Mouse (Mus musculus): ENCODE measurements at regions not wholly inside any gene's neighbourhood (a gene's known extent, or its start where the extent isn't known, plus 50 kb on each side); places are given as distances from the start of the nearest gene placed in this dataset.

DNA sequence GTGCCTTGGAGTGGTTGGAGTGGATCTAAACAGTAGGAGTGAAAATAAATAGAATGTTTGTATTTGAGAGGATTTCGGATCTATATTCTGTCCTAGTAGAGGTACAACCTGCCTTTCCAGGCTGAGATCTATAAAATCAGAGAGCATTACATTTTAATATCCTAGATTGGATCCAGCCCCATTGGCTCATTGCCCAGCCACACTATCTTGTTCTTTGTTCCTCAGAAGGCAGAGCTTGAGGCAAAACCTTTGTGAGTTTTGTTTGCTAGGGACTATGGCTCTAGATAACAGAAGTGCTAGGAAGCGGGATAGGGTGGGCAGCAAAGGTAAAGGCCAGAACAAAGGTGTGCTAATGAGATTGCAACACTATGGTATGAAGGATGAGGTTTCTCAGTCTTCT lies 78.7 kb upstream of the Cntln start:
- WGBS, result 71% methylated on average over 2 of the region's 2 CpGs
- H3K4me1 ChIP-seq (ENCODE audit: control insufficient read depth, insufficient read depth, low read length), result no peaks in the 10 kb centered on the region
- ATAC-seq (ENCODE audit: low FRiP score, low TSS enrichment), result no peak

DNA sequence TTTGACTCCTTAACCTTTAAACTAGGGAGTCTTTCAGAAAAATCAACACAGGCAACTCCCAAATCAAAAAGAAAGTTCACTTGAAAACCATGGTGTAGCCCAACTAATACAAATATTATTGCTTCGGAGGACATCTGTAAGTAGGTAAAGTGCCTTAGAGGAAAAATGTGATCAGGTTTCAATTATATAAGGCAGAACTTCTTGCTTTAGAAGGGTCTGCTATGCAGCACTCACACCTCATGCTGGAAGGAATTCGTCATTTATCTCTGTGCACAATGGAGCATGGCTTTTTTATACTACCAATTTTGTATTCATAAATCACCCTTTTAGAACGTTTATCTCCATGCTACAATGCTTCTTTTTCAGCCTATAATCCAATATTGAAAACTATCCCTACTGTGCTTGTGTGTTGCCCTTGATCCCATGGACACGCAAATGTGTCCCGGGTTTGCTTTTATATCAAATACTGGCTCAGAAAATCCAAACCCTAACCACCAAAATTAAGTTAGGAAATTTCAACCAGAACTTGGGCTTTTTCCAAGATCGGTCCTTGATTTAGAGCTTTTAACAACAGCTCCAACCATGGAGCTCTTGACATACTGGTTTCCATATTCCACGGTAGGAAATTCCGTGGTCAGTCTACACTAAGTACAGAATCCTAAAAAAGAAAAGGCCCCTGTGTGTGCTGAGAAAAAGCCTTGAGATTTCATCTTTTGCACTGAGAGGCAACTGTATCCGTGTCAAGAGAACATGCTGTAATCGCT lies 90.8 kb upstream of the Cntln start:
- H3K4me2 ChIP-seq (replicated peaks; ENCODE audit: low read depth, low read length), result no peak overlapping the region
- no peaks in the 10 kb centered on the region for H3K9me3 ChIP-seq (ENCODE audit: control insufficient read depth, low read length)
- 75% methylated on average over 10 of the region's 10 CpGs for WGBS
- no peak overlapping the region for H3K27ac ChIP-seq (ENCODE audit: low read depth, low read length)
- no peaks in the 10 kb centered on the region for H3K4me1 ChIP-seq (ENCODE audit: control insufficient read depth, insufficient read depth, low read length)
- no peaks in the 10 kb centered on the region for H3K36me3 ChIP-seq (ENCODE audit: control insufficient read depth, insufficient read depth, low read length)
- no peak overlapping the region for H3K9ac ChIP-seq (ENCODE audit: low read depth, low read length)
- ATAC-seq (ENCODE audit: low FRiP score, low TSS enrichment), result no peak
- no peak overlapping the region for H3K4me3 ChIP-seq (ENCODE audit: low read length)
- no peaks in the 10 kb centered on the region for H3K27me3 ChIP-seq (ENCODE audit: control insufficient read depth, insufficient read depth, low read length)

More for the DNA sequence above, 78.7 kb upstream of the Cntln start:
- Histone ChIP-seq H3K27me3 (ENCODE audit: control insufficient read depth, insufficient read depth, low read length) (no peaks in the 10 kb centered on the region), H3K27ac (ENCODE audit: low read depth, low read length) (no peak overlapping the region), H3K9me3 (ENCODE audit: control insufficient read depth, low read length) (no peaks in the 10 kb centered on the region), H3K36me3 (ENCODE audit: control insufficient read depth, insufficient read depth, low read length) (no peaks in the 10 kb centered on the region), H3K4me2 (replicated peaks; ENCODE audit: low read depth, low read length) (no peak overlapping the region), H3K4me3 (ENCODE audit: low read length) (no peak overlapping the region), H3K9ac (ENCODE audit: low read depth, low read length) (no peak overlapping the region)

DNA sequence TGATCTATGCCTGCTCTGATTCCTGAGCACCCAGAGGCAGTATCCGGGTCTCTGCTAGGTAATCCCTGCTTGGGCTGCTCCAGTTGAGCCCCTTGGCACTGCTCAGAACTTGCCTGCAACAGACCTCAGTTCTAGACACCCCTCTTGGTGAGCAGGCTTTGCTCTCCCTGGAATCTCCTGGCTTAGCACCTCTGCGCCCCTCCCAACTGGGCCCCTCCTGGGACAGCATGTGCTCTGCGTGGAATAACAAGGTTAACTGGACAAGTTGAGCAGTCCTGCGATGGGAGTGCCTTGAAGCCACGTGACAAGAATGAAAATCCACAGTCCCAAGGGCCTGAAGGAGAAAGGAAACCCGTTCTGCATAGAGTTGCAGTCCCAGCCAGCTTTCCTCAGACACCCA lies 97.5 kb upstream of the Cntln start:
- no peak for ATAC-seq (ENCODE audit: low FRiP score, low TSS enrichment)
- H3K4me1 ChIP-seq (ENCODE audit: control insufficient read depth, insufficient read depth, low read length), result 0 out of 2 replicates have a peak, but pooled peaks cover 2% of the 10 kb centered on the region
- no peaks in the 10 kb centered on the region for H3K36me3 ChIP-seq (ENCODE audit: control insufficient read depth, insufficient read depth, low read length)
- H3K4me3 ChIP-seq (ENCODE audit: low read length), result no peak overlapping the region
- no peak overlapping the region for H3K4me2 ChIP-seq (replicated peaks; ENCODE audit: low read depth, low read length)
- H3K9me3 ChIP-seq (ENCODE audit: control insufficient read depth, low read length), result no peaks in the 10 kb centered on the region
- WGBS, result 58% methylated on average over 6 of the region's 6 CpGs
- no peak overlapping the region for H3K9ac ChIP-seq (ENCODE audit: low read depth, low read length)
- H3K27ac ChIP-seq (ENCODE audit: low read depth, low read length), result no peak overlapping the region
- H3K27me3 ChIP-seq (ENCODE audit: control insufficient read depth, insufficient read depth, low read length), result no peaks in the 10 kb centered on the region

DNA sequence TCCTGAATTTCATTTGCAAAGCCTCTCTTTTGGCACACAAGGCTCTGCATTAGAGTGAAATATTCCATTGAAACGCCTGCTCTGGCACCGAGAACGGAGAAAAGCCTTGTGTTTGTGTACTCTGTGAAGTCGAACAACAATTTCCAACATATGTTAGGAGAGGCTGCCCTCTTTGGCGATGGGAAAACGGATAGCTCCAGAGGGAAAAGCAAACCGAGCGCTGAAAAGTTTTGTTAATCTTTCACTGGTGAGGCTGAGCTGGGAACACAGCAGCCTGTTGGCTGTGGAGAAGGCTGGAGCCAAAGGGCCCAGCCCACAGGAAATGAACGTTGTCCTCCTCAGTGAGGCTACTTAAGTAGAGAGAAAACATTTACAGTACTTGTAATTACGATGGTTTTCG lies 93.1 kb upstream of the Bnc2 start:
- H3K4me3 ChIP-seq (ENCODE audit: low read length), result no peak overlapping the region
- ATAC-seq (ENCODE audit: low FRiP score, low TSS enrichment), result peak; percentile 62; the same call in 1 of the 2 replicates
- WGBS, result 20% methylated on average over 11 of the region's 11 CpGs
- no peaks in the 10 kb centered on the region for H3K9me3 ChIP-seq (ENCODE audit: control insufficient read depth, low read length)
- H3K36me3 ChIP-seq (ENCODE audit: control insufficient read depth, insufficient read depth, low read length), result no peaks in the 10 kb centered on the region
- no peak overlapping the region for H3K27ac ChIP-seq (ENCODE audit: low read depth, low read length)
- peaks cover 4% of the 10 kb centered on the region; the same call in 1 of the 2 replicates for H3K4me1 ChIP-seq (ENCODE audit: control insufficient read depth, insufficient read depth, low read length)
- no peak overlapping the region for H3K9ac ChIP-seq (ENCODE audit: low read depth, low read length)
- H3K27me3 ChIP-seq (ENCODE audit: control insufficient read depth, insufficient read depth, low read length), result no peaks in the 10 kb centered on the region
- H3K4me2 ChIP-seq (replicated peaks; ENCODE audit: low read depth, low read length), result peak overlapping the region; percentile 23

DNA sequence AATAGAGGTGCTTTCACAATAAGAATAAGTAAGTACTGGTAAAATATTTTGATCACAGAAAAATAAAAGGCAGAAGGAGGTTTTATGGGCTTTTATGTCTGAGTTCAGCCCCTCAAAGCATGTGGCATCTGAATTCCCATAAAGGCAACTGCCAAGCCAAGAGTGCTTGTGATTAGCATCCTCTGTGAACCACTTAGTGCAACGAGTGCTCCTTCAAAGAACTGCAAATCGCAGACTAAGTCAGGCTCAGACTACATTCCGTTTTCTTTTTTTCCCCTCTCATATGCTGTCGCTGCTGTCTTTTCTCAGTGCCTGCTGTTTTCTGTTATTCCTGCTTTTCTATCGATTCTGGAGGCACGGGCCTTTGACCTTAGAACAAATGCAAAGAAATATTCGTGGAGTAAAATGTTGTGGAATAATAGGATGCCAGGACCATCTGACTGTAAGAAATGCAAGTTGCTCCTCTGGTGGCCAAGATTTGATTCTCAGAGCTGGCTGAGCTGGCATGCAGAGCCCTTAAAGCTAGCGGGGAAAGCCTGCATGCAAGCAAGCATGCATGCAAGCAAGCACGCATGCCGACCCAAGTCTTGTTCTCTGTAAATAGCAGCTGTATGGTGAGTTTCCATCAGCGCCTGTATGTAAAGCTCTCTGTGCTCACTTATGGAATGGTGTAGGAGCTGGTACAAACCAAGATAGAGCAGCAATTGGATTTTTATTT lies 91.8 kb upstream of the Bnc2 start:
- no peak for ATAC-seq (ENCODE audit: low FRiP score, low TSS enrichment)
- Histone ChIP-seq H3K27me3 (ENCODE audit: control insufficient read depth, insufficient read depth, low read length) (no peaks in the 10 kb centered on the region), H3K9me3 (ENCODE audit: control insufficient read depth, low read length) (no peaks in the 10 kb centered on the region), H3K27ac (ENCODE audit: low read depth, low read length) (no peak overlapping the region), H3K4me1 (ENCODE audit: control insufficient read depth, insufficient read depth, low read length) (peaks cover 4% of the 10 kb centered on the region; the same call in 1 of the 2 replicates), H3K4me3 (ENCODE audit: low read length) (no peak overlapping the region), H3K36me3 (ENCODE audit: control insufficient read depth, insufficient read depth, low read length) (no peaks in the 10 kb centered on the region), H3K9ac (ENCODE audit: low read depth, low read length) (no peak overlapping the region), H3K4me2 (replicated peaks; ENCODE audit: low read depth, low read length) (no peak overlapping the region)
- 68% methylated on average over 11 of the region's 11 CpGs for WGBS

DNA sequence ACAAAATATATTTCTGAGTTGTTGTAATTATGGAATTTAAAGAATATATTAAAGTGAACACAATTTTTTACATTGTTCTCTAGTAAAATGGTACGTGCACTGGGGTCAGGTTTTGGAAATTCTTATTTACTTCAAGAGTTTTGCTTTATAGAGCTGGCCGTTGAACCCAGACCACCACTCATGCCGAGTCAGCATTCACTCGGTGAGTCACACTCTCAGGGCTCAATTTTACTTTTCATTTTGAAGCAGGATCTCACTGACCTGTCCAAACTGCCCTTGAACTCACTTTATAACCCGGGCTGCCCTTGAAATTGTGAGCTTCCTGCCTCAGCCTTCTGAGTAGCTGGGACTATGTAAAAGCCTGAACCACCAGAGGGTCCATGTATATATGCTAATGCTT lies 82.1 kb upstream of the Bnc2 start:
- no peaks in the 10 kb centered on the region for H3K4me1 ChIP-seq (ENCODE audit: control insufficient read depth, insufficient read depth, low read length)
- no peaks in the 10 kb centered on the region for H3K27me3 ChIP-seq (ENCODE audit: control insufficient read depth, insufficient read depth, low read length)
- 90% methylated on average over 5 of the region's 5 CpGs for WGBS
- H3K36me3 ChIP-seq (ENCODE audit: control insufficient read depth, insufficient read depth, low read length), result no peaks in the 10 kb centered on the region
- no peak for ATAC-seq (ENCODE audit: low FRiP score, low TSS enrichment)
- no peak overlapping the region for H3K9ac ChIP-seq (ENCODE audit: low read depth, low read length)
- no peaks in the 10 kb centered on the region for H3K9me3 ChIP-seq (ENCODE audit: control insufficient read depth, low read length)
- H3K4me3 ChIP-seq (ENCODE audit: low read length), result no peak overlapping the region
- H3K27ac ChIP-seq (ENCODE audit: low read depth, low read length), result no peak overlapping the region
- H3K4me2 ChIP-seq (replicated peaks; ENCODE audit: low read depth, low read length), result no peak overlapping the region

DNA sequence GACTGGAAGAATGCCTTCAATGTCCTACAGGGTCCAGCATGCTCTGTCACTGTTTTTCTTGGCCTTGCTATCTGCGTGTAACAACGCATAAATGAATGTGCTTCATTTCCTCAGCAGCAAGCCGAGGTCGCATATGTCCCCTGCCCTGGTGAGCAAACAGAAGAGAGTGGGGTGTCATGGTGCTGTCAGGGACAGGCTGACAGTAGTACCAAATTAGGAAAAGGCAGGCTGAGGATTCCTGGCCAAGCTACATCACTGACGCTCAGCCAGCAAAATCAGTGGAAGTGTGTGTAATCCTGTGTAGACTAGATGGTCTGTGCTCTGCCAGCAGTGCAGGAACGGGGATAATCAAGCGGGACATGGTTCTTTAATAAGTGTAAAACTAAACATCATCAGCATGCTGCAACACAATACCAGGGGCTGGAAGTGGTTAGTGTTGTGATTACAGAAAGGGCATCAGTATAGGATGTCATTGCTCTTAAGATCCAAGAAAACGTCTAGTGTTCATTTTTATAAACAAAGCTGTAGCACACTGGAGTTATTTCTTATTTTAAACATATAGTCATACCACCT lies 77.6 kb upstream of the Bnc2 start:
- Histone ChIP-seq H3K27me3 (ENCODE audit: control insufficient read depth, insufficient read depth, low read length) (no peaks in the 10 kb centered on the region), H3K36me3 (ENCODE audit: control insufficient read depth, insufficient read depth, low read length) (no peaks in the 10 kb centered on the region), H3K27ac (ENCODE audit: low read depth, low read length) (no peak overlapping the region), H3K9ac (ENCODE audit: low read depth, low read length) (no peak overlapping the region), H3K9me3 (ENCODE audit: control insufficient read depth, low read length) (no peaks in the 10 kb centered on the region), H3K4me3 (ENCODE audit: low read length) (no peak overlapping the region), H3K4me2 (replicated peaks; ENCODE audit: low read depth, low read length) (no peak overlapping the region), H3K4me1 (ENCODE audit: control insufficient read depth, insufficient read depth, low read length) (no peaks in the 10 kb centered on the region)
- ATAC-seq (ENCODE audit: low FRiP score, low TSS enrichment), result no peak
- 60% methylated on average over 8 of the region's 8 CpGs for WGBS

DNA sequence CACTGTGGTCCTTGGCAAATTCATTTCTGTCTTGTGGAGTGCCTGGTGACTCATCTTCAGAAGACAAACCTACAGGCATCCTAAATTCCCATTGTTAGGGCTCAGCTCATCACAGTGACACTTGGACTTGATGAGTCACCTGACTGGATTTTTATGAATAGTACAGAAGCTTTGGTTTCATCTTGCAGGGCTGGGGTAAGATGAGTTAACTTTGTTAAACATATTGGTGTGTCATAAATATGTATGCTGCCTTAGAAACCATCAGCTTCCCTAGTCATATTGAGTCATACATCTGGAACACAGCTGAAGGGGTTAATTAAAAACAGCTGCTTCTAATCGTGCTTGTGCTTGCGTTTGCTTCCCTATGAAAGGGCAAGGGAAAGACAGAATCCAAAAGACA lies 66.2 kb upstream of the Bnc2 start:
- no peak overlapping the region for H3K4me2 ChIP-seq (replicated peaks; ENCODE audit: low read depth, low read length)
- no peaks in the 10 kb centered on the region for H3K9me3 ChIP-seq (ENCODE audit: control insufficient read depth, low read length)
- no peak overlapping the region for H3K4me3 ChIP-seq (ENCODE audit: low read length)
- no peaks in the 10 kb centered on the region for H3K4me1 ChIP-seq (ENCODE audit: control insufficient read depth, insufficient read depth, low read length)
- ATAC-seq (ENCODE audit: low FRiP score, low TSS enrichment), result no peak
- 31% methylated on average over 2 of the region's 2 CpGs for WGBS
- H3K27ac ChIP-seq (ENCODE audit: low read depth, low read length), result no peak overlapping the region
- no peak overlapping the region for H3K9ac ChIP-seq (ENCODE audit: low read depth, low read length)
- no peaks in the 10 kb centered on the region for H3K36me3 ChIP-seq (ENCODE audit: control insufficient read depth, insufficient read depth, low read length)
- no peaks in the 10 kb centered on the region for H3K27me3 ChIP-seq (ENCODE audit: control insufficient read depth, insufficient read depth, low read length)

DNA sequence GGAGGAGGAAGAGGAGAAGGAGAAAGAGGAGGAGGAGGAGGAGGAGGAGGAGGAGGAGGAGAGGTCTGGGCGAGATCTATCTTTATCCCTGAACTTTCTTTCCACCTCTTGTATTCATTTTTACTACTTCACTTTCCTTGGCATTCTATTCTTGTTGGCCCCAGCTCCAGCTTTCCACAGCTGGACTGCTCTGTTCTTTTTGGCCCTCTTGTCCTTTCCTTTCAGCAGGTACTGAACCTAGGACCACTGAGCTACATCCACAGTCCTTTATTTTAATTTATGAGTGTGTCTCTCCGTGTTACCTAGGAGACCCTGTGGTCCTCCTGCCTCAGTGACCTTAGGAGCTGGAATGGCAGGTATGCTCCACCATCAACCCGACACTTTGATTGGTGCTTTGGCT lies 65.7 kb upstream of the Bnc2 start:
- Histone ChIP-seq H3K4me2 (replicated peaks; ENCODE audit: low read depth, low read length) (no peak overlapping the region), H3K4me1 (ENCODE audit: control insufficient read depth, insufficient read depth, low read length) (no peaks in the 10 kb centered on the region), H3K27me3 (ENCODE audit: control insufficient read depth, insufficient read depth, low read length) (no peaks in the 10 kb centered on the region), H3K27ac (ENCODE audit: low read depth, low read length) (no peak overlapping the region), H3K9ac (ENCODE audit: low read depth, low read length) (no peak overlapping the region), H3K4me3 (ENCODE audit: low read length) (no peak overlapping the region), H3K9me3 (ENCODE audit: control insufficient read depth, low read length) (no peaks in the 10 kb centered on the region), H3K36me3 (ENCODE audit: control insufficient read depth, insufficient read depth, low read length) (no peaks in the 10 kb centered on the region)
- WGBS, result 53% methylated on average over 3 of the region's 3 CpGs
- no peak for ATAC-seq (ENCODE audit: low FRiP score, low TSS enrichment)
